In the genomic region with DNA sequence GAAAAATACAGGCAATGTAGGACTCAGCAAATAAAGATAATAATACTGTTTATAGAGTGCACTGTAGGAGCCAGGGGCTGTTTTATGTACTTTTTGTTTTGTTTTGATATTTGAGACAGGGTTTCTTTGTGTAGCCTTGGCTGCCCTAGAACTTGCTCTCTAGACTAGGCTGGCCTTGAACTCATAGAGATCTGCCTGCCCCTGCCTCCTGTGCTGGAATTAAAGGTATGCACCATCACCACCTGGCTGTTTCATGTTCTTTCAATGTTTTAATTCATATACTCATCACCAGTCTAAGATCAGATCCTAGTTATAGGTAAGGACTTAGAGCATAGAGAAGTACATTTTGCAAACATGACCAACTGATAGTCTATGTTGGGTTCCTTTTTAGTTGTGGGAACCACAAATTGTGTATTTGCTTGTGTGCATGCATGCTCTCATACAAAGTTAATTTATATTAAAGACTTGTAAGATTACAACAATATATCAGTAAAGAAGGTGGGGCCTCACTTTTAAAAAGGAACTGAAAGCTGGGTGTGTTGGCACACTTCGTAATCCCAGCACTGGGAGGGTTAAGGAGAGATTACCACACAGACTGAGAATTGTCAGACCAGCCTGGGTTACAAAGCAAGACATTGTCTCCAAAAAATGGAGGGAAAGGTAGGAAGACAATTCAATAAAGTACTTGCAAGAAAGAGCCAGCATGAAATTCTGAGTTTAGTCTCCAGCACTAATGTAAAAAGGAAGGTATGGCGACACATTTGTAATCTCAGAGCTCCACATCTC, we compare ENCODE assay signal across 15 mouse cellular contexts. TPM values are rescaled to one million over a fixed set of nuclear protein-coding genes. Genes with fewer than 3 reads are reported as not detected.
A peak's percentile ranks its signal among the peaks of the same experiment; 100 is the strongest.
DNase-seq lines count a peak whose midpoint lies in the region; ATAC-seq and TF ChIP-seq lines count a peak whose summit lies in the region.
"Had no signal": no experiment of that assay in that cellular context is flagged by ENCODE, and none has a peak within 500 bp of the region (broad histone marks: within the 10 kb centered on the region; RNA-seq: fewer than 3 reads in every experiment).

No protein-coding gene starts in this region.

- H3K9ac ChIP-seq in midbrain, embryonic 16.5 days (ENCODE audit: low read depth, low read length): no peak overlapping the region
- H3K9ac ChIP-seq in midbrain, postnatal 0 days (replicated peaks; ENCODE audit: low read length, poor library complexity, severe bottlenecking): no peak overlapping the region
- no peak overlapping the region for H3K9ac ChIP-seq in liver, embryonic 15.5 days

- 0 out of 2 replicates have a peak overlapping the region, but pooled peaks have one; percentile 9 for H3K4me2 ChIP-seq in midbrain, embryonic 16.5 days (ENCODE audit: low read length)
- H3K4me2 ChIP-seq in midbrain, postnatal 0 days (ENCODE audit: low read depth, low read length, poor library complexity, severe bottlenecking): no peak overlapping the region
- peak overlapping the region; percentile 51 for H3K4me2 ChIP-seq in liver, embryonic 15.5 days

- no peak for ATAC-seq in midbrain, embryonic 16.5 days
- ATAC-seq in midbrain, postnatal 0 days (ENCODE audit: low FRiP score): no peak
- no peak for ATAC-seq in liver, embryonic 15.5 days (ENCODE audit: insufficient read depth)
- ATAC-seq: intestine, embryonic 16.5 days had no signal

- H3K9me3 ChIP-seq in midbrain, embryonic 16.5 days (replicated peaks; ENCODE audit: control insufficient read depth, low read length, poor library complexity, severe bottlenecking): no peaks in the 10 kb centered on the region
- H3K9me3 ChIP-seq in midbrain, postnatal 0 days (ENCODE audit: low read length): no peaks in the 10 kb centered on the region
- H3K9me3 ChIP-seq in liver, embryonic 15.5 days (replicated peaks): no peaks in the 10 kb centered on the region
- H3K9me3 ChIP-seq: heart, embryonic 13.5 days; hindbrain, embryonic 10.5 days had no signal

- no peak for TF ChIP-seq CTCF in cerebellum, adult 2 months (IDR thresholded peaks at IDR 0.05; ENCODE audit: borderline replicate concordance, insufficient read depth, low read depth, low read length)
- no peak for TF ChIP-seq CTCF in midbrain, postnatal 0 days (IDR thresholded peaks at IDR 0.05)

- WGBS in cerebellum, adult 2 months: 98% methylated on average over 2 of the region's 2 CpGs
- 98% methylated on average over 2 of the region's 2 CpGs for WGBS in midbrain, embryonic 16.5 days
- 89% methylated on average over 2 of the region's 2 CpGs for WGBS in midbrain, postnatal 0 days
- WGBS in liver, embryonic 15.5 days (ENCODE audit: insufficient replicate concordance): 61% methylated on average over 2 of the region's 2 CpGs

- peaks cover 5% of the 10 kb centered on the region; the same call in 1 of the 2 replicates for H3K4me1 ChIP-seq in cerebellum, adult 2 months (ENCODE audit: control insufficient read depth, insufficient read depth, low read length)
- H3K4me1 ChIP-seq in midbrain, embryonic 16.5 days (ENCODE audit: control insufficient read depth, insufficient read depth, low read length): peaks cover 13% of the 10 kb centered on the region
- H3K4me1 ChIP-seq in midbrain, postnatal 0 days (ENCODE audit: insufficient read depth, low read length): no peaks in the 10 kb centered on the region
- peaks cover 33% of the 10 kb centered on the region for H3K4me1 ChIP-seq in liver, embryonic 15.5 days (replicated peaks)

- no peak overlapping the region for H3K4me3 ChIP-seq in cerebellum, adult 2 months (replicated peaks; ENCODE audit: insufficient read depth, low read depth, low read length)
- no peak overlapping the region for H3K4me3 ChIP-seq in midbrain, embryonic 16.5 days (ENCODE audit: low read depth, low read length)
- no peak overlapping the region for H3K4me3 ChIP-seq in midbrain, postnatal 0 days (ENCODE audit: low read depth, low read length)
- H3K4me3 ChIP-seq in liver, embryonic 15.5 days (replicated peaks): 0 out of 2 replicates have a peak overlapping the region, but pooled peaks have one; percentile 7

- H3K27ac ChIP-seq in cerebellum, adult 2 months (ENCODE audit: insufficient read depth, low read length): no peak overlapping the region
- H3K27ac ChIP-seq in midbrain, embryonic 16.5 days (ENCODE audit: low read length): no peak overlapping the region
- H3K27ac ChIP-seq in midbrain, postnatal 0 days (ENCODE audit: low read depth, low read length): no peak overlapping the region
- 0 out of 2 replicates have a peak overlapping the region, but pooled peaks have one; percentile 19 for H3K27ac ChIP-seq in liver, embryonic 15.5 days (replicated peaks)

- intact Hi-C loops in left cerebral cortex, postnatal 36 days (cut with DNase I): loop anchor here (5.0 kb wide), 1 partner anchor 33 kb away; no protein-coding TSS in a partner anchor

- peak; percentile 31 for DNase-seq in cerebellum, adult 9-10 months
- no peak for DNase-seq in cerebellum, adult 2 months
- no peak for DNase-seq in midbrain, postnatal 0 days (ENCODE audit: low spot score)
- DNase-seq in naive thymus-derived CD4-positive, alpha-beta T cell, adult 2 months (ENCODE audit: low read depth): peak; percentile 17
- no peak for DNase-seq in left cerebral cortex, postnatal 36 days (ENCODE audit: low spot score in 2 of 2)
- no peak for DNase-seq in urinary bladder, postnatal 4 days (ENCODE audit: low spot score in 2 of 2)
- DNase-seq: adrenal gland, postnatal 25 days; layer of hippocampus, postnatal 36 days; right cerebral cortex, postnatal 4 days; thymus, postnatal 36 days had no signal

- H3K36me3 ChIP-seq in midbrain, embryonic 16.5 days (ENCODE audit: control insufficient read depth, insufficient read depth, low read length): no peaks in the 10 kb centered on the region
- H3K36me3 ChIP-seq in midbrain, postnatal 0 days (ENCODE audit: insufficient read depth, low read length): no peaks in the 10 kb centered on the region
- H3K36me3 ChIP-seq in liver, embryonic 15.5 days (replicated peaks): no peaks in the 10 kb centered on the region

- no peaks in the 10 kb centered on the region for H3K27me3 ChIP-seq in cerebellum, adult 2 months (ENCODE audit: control insufficient read depth, insufficient read depth, low read length)
- H3K27me3 ChIP-seq in midbrain, embryonic 16.5 days (ENCODE audit: control insufficient read depth, insufficient read depth, low read depth, low read length): no peaks in the 10 kb centered on the region
- H3K27me3 ChIP-seq in midbrain, postnatal 0 days (ENCODE audit: insufficient read depth, low read length): no peaks in the 10 kb centered on the region
- H3K27me3 ChIP-seq in liver, embryonic 15.5 days: no peaks in the 10 kb centered on the region
- H3K27me3 ChIP-seq: heart, embryonic 13.5 days had no signal

- no peak for TF ChIP-seq POLR2A in cerebellum, adult 2 months (IDR thresholded peaks at IDR 0.05; ENCODE audit: borderline replicate concordance, insufficient read depth, low read length)

RNA-seq across cellular contexts. Expression of gene Eif4g2, which starts 41.1 kb away (rescaled TPM):
- 282 and 290 TPM in 2 replicates for polyA plus RNA-seq in cerebellum, adult 2 months (2012; rRNA removed)
- polyA plus RNA-seq in midbrain, embryonic 16.5 days (2015; fragmentation: Nextera tagmentation; extraction: Ambion mirVana): 1,168 and 1,270 TPM in 2 replicates
- total RNA-seq in midbrain, postnatal 0 days (2014; rRNA removed): 497 and 556 TPM in 2 replicates
- polyA plus RNA-seq in midbrain, postnatal 0 days (2015; fragmentation: Nextera tagmentation; extraction: Ambion mirVana): 804 and 868 TPM in 2 replicates
- polyA plus RNA-seq in liver, embryonic 15.5 days (2015; fragmentation: Nextera tagmentation; extraction: Ambion mirVana): 322 and 346 TPM in 2 replicates
- total RNA-seq in left cerebral cortex, postnatal 36 days (2021): 100 to 1,000 TPM; 631 to 651 TPM

Comparison
In these comparisons a context has a peak if more than half of its experiments do, and no peak if none do; other contexts are left out.
1. DNase-seq: peak in cerebellum, adult 9-10 months (single experiment) and naive thymus-derived CD4-positive, alpha-beta T cell, adult 2 months (single experiment); none in cerebellum, adult 2 months (0 of 2), midbrain, postnatal 0 days (single experiment), left cerebral cortex, postnatal 36 days (0 of 2) and urinary bladder, postnatal 4 days (0 of 2).